Mouse (Mus musculus) heart, embryonic 16.5 days (tissue): Measurements from ENCODE around the gene Gm28305. TPM values are rescaled to one million over a fixed set of nuclear protein-coding genes. Genes with fewer than 3 reads are reported as not detected.

ENCODE experiments used
- ATAC-seq: fragments of 200-750 bp; cut with Nextera tagmentation; replicated peaks from 2 replicates; pipeline ENCODE4 v1.8.0; 2017; ENCODE audit warnings: moderate number of reproducible peaks; ENCODE audit not compliant: insufficient read depth, low FRiP score; ENCODE audit errors: extremely low read depth
- H3K27ac ChIP-seq: fragments of 300-500 bp; sonication (generic); 2 replicates; pipeline ENCODE4 v1.5.1; 2014; ENCODE audit warnings: mild to moderate bottlenecking, low read length, control low read depth, moderate library complexity
- H3K27me3 ChIP-seq: fragments of 300-500 bp; sonication (generic); 2 replicates; pipeline ENCODE4 v1.6.1; 2014; ENCODE audit warnings: low read length, mixed read lengths; ENCODE audit not compliant: control insufficient read depth, insufficient read depth
- H3K36me3 ChIP-seq: fragments of 300-500 bp; sonication (generic); 2 replicates; pipeline ENCODE4 v1.6.1; 2014; ENCODE audit not compliant: control insufficient read depth, insufficient read depth
- H3K4me1 ChIP-seq: fragments of 300-500 bp; sonication (generic); 2 replicates; pipeline ENCODE4 v1.6.1; 2014; ENCODE audit warnings: low read length, mixed read lengths; ENCODE audit not compliant: control insufficient read depth, insufficient read depth
- H3K4me2 ChIP-seq: fragments of 300-500 bp; sonication (generic); 2 replicates; pipeline ENCODE4 v1.6.1; 2014; ENCODE audit warnings: low read depth, mild to moderate bottlenecking, control low read depth, low read length
- H3K4me3 ChIP-seq: fragments of 300-500 bp; sonication (generic); 2 replicates; pipeline ENCODE4 v1.5.1; 2014; ENCODE audit warnings: mild to moderate bottlenecking, control low read depth, low read length
- H3K9ac ChIP-seq: fragments of 300-500 bp; sonication (generic); 2 replicates; pipeline ENCODE4 v1.6.1; 2014; ENCODE audit warnings: low read length, control low read depth
- H3K9me3 ChIP-seq: fragments of 300-500 bp; sonication (generic); replicated peaks from 2 replicates; pipeline ENCODE4 v1.6.1; 2016; ENCODE audit warnings: low read length; ENCODE audit not compliant: control insufficient read depth
- WGBS: fragments of 180-500 bp; shearing (Covaris S2); extraction: QIAGEN DNeasy Blood & Tissue Kit; methylation state at CpG from one replicate; pipeline ENCODE4 v1.1.7; 2014; 5-methylcytosine and 5-hydroxymethylcytosine counted together
- polyA plus RNA-seq: library from polyadenylated mRNA; unstranded; fragments of >200 nt; fragmentation: Nextera tagmentation; extraction: Ambion mirVana; gene quantifications from 2 replicates; pipeline ENCODE4 v1.2.1, GENCODE M21; 2015

The Gm28305 gene
- polyA plus RNA-seq, 1 experiment from 2014 or later, result not detected

DNA sequence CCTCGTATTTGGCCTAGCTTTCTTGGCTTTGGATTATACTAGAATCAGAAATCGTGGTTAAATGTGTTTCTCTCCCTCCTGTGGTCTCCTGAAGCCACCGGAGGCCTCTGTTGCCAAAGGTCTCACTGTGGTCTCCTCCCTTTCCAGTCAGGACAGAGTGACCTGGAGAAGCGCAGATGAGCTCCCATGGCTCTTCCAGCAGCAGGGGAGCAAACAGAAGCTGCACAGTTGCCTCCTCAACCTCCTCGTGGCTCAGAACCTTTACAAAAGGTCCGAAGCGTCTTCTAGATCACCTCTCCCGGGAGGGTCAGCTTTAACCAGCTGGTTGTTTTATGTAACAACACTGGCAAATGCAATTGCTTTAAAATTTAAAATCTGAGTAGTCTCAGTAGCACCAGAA lies 6.2 kb upstream of the Gm28305 start:
- WGBS, result 80% methylated on average over 8 of the region's 8 CpGs
- H3K36me3 ChIP-seq, result peaks cover 5% of the 10 kb centered on the region; the same call in 1 of the 2 replicates
- ATAC-seq, result no peak

DNA sequence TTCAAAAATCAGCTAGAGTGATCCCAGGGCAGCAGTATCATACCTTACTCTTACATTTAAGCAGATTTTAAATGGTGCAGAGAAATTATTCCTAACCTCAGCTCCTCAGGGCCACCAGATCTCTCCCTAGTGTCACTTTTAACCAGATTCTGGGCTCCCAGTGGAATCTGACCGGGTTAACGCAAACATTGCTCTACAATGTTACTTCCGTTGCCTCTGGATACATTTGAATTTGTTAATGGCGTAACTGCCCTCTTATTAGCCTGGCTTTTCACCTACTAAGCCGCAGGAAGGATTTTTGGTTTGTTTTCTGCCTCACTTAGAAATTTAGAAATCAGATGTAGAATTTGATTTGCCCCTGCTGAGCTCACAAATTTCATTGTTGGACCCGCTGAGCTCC lies 5.7 kb upstream of the Gm28305 start:
- Histone ChIP-seq H3K9ac (no peak overlapping the region), H3K27ac (no peak overlapping the region)

More for the DNA sequence above, 6.2 kb upstream of the Gm28305 start:
- Histone ChIP-seq H3K27ac (no peak overlapping the region), H3K4me1 (peaks cover 7% of the 10 kb centered on the region), H3K4me2 (no peak overlapping the region), H3K9ac (no peak overlapping the region), H3K4me3 (no peak overlapping the region), H3K9me3 (no peaks in the 10 kb centered on the region), H3K27me3 (no peaks in the 10 kb centered on the region)

DNA sequence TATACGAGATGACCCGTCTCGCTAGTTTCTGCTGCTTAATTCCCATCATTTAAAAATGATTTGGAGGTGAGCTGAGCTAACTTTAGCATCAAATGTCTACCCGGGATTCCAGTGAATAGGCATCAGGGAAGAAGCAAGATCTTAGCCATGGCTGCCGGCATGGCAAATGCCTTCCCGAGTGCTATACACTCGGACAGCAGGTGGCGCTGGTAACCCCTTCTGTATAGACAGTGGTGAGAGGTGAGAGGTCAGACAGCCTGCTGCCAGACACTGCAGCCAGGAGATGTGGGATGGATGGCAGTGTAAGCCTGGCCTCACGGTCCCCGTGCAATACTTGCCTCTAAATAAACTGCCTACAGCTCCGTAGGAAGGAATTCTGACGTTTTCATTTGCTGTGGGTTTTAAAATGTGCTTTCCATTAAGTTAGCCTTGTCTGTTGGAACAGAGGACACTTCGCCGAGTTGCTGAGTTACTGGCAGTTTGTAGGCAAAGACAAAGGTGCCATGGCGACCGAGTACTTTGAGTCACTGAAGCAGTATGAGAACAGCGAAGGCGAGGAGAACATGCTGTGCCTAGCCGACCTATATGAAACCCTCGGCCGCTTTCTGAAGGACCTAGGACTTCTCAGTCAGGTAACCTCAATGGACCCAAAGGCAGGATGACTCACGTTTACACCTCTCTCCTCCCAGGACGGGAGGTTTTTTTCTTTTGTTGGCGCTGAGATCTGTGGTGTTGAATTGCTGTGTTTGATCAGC lies 5.0 kb upstream of the Gm28305 start:
- WGBS, result 51% methylated on average over 24 of the region's 24 CpGs
- Histone ChIP-seq H3K4me2 (no peak overlapping the region), H3K4me3 (no peak overlapping the region), H3K27ac (no peak overlapping the region), H3K36me3 (peaks cover 2% of the 10 kb centered on the region; the same call in 1 of the 2 replicates), H3K27me3 (no peaks in the 10 kb centered on the region), H3K4me1 (peaks cover 7% of the 10 kb centered on the region), H3K9me3 (no peaks in the 10 kb centered on the region), H3K9ac (no peak overlapping the region)
- ATAC-seq, result peak; percentile 41; the same call in 1 of the 2 replicates

More for the DNA sequence above, 5.7 kb upstream of the Gm28305 start:
- no peaks in the 10 kb centered on the region for H3K9me3 ChIP-seq
- H3K4me2 ChIP-seq, result no peak overlapping the region
- no peak for ATAC-seq
- peaks cover 7% of the 10 kb centered on the region for H3K4me1 ChIP-seq
- no peak overlapping the region for H3K4me3 ChIP-seq
- 77% methylated on average over 6 of the region's 6 CpGs for WGBS
- H3K27me3 ChIP-seq, result no peaks in the 10 kb centered on the region
- H3K36me3 ChIP-seq, result peaks cover 5% of the 10 kb centered on the region; the same call in 1 of the 2 replicates

DNA sequence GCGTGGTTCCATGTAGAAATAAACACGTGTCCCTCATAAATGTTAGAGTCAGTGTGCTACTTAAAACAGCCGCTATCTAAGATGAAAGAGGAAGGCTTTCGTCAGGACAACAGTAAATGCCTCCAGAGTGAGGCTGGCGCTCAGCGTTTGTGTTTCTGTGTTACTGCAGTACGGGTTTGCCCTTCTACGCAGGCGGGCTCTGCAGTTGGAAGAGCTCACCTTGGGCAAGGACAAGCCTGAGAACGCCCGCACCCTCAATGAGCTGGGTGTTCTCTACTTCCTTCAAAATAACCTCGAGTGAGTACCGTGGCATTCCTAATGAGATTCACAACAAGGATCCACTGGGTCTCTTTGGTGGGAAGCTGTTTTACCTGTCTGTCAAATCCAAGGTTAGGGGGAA lies 2.2 kb upstream of the Gm28305 start:
- Histone ChIP-seq H3K36me3 (peaks cover 2% of the 10 kb centered on the region; the same call in 1 of the 2 replicates), H3K4me3 (no peak overlapping the region), H3K4me1 (peaks cover 7% of the 10 kb centered on the region), H3K4me2 (no peak overlapping the region), H3K9ac (no peak overlapping the region), H3K27ac (peak overlapping the region; percentile 34; the same call in 1 of the 2 replicates), H3K27me3 (no peaks in the 10 kb centered on the region), H3K9me3 (no peaks in the 10 kb centered on the region)
- WGBS, result 73% methylated on average over 13 of the region's 13 CpGs
- ATAC-seq, result no peak

DNA sequence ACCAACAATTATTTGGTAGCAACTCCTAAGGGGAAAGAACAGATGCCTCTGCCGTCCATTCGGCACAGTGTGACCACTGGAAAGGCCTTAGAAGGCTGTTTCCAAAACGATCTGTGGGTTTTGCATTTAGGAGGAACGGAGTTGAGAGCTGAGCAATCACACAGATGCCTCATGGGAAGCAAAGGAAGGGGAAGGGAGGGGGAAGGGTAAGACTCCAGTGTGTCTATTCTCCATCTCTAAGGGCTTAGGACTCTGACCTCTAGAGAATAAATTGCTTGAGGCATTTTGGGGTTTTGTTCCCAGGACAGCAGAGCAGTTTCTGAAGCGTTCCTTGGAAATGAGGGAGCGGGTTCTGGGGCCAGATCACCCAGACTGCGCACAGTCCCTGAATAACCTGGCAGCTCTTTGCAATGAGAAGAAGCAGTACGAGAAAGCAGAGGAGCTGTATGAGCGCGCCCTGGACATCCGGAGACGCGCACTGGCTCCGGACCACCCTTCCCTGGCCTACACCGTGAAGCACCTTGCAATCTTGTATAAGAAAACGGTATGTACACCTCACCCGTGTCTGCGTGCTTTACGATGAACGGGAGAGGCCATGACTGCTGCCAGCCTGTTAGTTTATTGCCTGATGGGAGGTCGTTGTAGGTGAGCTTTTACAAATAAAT lies 1.3 kb upstream of the Gm28305 start:
- H3K36me3 ChIP-seq, result peaks cover 2% of the 10 kb centered on the region; the same call in 1 of the 2 replicates
- no peaks in the 10 kb centered on the region for H3K27me3 ChIP-seq
- no peak overlapping the region for H3K4me3 ChIP-seq

DNA sequence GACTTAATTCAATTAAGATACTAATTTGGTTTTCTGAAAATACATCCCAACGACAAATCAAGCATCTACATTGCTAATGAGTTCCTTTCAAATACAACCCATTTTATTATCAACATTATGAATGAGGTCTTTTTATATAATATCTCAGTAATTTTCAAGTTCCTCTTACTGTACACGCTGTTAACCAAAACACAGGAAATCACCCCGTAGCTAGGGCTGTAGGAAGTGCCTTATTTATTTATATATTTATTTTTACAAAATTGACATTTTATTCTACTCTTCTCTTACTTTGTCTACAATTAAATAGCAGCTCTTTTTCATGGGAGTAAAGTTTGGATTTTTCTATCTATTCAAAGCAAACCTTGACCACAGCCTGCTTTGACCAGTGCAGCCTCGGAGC lies 720 bp upstream of the Gm28305 start:
- no peak for ATAC-seq
- Histone ChIP-seq H3K9me3 (no peaks in the 10 kb centered on the region), H3K4me3 (no peak overlapping the region), H3K4me2 (no peak overlapping the region), H3K9ac (no peak overlapping the region), H3K4me1 (peaks cover 7% of the 10 kb centered on the region), H3K36me3 (peaks cover 2% of the 10 kb centered on the region; the same call in 1 of the 2 replicates), H3K27ac (no peak overlapping the region), H3K27me3 (no peaks in the 10 kb centered on the region)
- 79% methylated on average over 4 of the region's 4 CpGs for WGBS

More for the DNA sequence above, 1.3 kb upstream of the Gm28305 start:
- Histone ChIP-seq H3K9me3 (no peaks in the 10 kb centered on the region), H3K27ac (no peak overlapping the region), H3K4me2 (no peak overlapping the region), H3K9ac (no peak overlapping the region), H3K4me1 (peaks cover 7% of the 10 kb centered on the region)
- WGBS, result 90% methylated on average over 21 of the region's 21 CpGs
- no peak for ATAC-seq

DNA sequence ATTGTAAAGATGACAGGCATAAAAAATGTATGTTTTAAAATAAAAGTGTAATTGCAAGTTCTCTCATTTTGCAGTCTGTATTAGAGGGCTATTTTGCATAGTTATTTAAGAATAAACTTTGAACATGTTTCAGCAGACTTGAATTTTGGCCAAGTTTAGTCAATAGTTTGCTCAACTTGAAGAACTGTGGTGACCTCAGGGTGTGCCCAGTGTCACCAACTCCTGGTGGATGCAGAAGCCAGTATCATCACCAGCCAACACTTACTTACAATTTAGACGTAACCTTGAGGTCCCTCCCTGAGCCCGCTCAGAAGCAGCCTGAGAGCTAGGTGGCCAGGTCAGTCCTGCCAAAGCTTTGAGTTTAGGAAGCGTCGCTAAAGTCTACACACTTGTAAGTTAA lies 3.2 kb downstream of the Gm28305 start:
- no peak overlapping the region for H3K4me2 ChIP-seq
- no peaks in the 10 kb centered on the region for H3K4me1 ChIP-seq
- H3K36me3 ChIP-seq, result peaks cover 20% of the 10 kb centered on the region
- no peak overlapping the region for H3K9ac ChIP-seq
- H3K4me3 ChIP-seq, result no peak overlapping the region
- ATAC-seq, result no peak
- H3K27me3 ChIP-seq, result no peaks in the 10 kb centered on the region
- 90% methylated on average over 4 of the region's 4 CpGs for WGBS
- H3K9me3 ChIP-seq, result no peaks in the 10 kb centered on the region
- no peak overlapping the region for H3K27ac ChIP-seq

DNA sequence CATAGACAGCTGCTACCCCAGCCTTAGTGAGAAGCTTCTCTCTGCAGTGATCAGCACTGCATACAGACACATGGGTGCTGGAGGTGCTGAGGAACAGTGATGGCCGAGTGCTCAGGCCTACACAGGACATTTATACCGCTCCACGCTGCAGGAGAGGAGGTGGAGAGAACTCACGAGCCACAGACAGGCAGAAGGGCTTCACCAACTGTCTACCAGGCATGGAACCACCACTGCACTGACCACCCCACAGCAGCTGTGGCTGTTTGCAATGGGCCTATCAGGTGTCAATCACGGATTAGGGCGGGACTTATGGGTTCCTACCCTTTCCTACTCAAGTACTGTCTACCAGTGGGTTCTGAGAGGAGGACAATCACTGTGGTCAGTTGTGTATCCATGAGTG lies 10.6 kb downstream of the Gm28305 start:
- H3K36me3 ChIP-seq, result peaks cover 76% of the 10 kb centered on the region
- no peak for ATAC-seq
- WGBS, result 86% methylated on average over 6 of the region's 6 CpGs

More for the DNA sequence above, 10.6 kb downstream of the Gm28305 start:
- no peak overlapping the region for H3K4me2 ChIP-seq
- H3K27me3 ChIP-seq, result no peaks in the 10 kb centered on the region
- no peaks in the 10 kb centered on the region for H3K9me3 ChIP-seq
- no peaks in the 10 kb centered on the region for H3K4me1 ChIP-seq
- H3K9ac ChIP-seq, result no peak overlapping the region
- no peak overlapping the region for H3K27ac ChIP-seq
- H3K4me3 ChIP-seq, result no peak overlapping the region
